Mouse (Mus musculus) heart, embryonic 10.5 days (tissue): Measurements from ENCODE around the gene Tenm3. TPM values are rescaled to one million over a fixed set of nuclear protein-coding genes. Genes with fewer than 3 reads are reported as not detected.
A peak's percentile ranks its signal among the peaks of the same experiment; 100 is the strongest.

Experiments used
- DNase-seq: peaks from one replicate; pipeline ENCODE4 v3.0.0-alpha.2; 2017; ENCODE audit warnings: low spot score
- H3K27ac ChIP-seq: fragments of 300-500 bp; sonication (generic); 2 replicates; pipeline ENCODE4 v1.5.1; 2016; ENCODE audit warnings: mild to moderate bottlenecking
- H3K27me3 ChIP-seq: fragments of 300-500 bp; sonication (generic); 2 replicates; pipeline ENCODE4 v1.6.1; 2016; ENCODE audit warnings: mild to moderate bottlenecking; ENCODE audit not compliant: poor library complexity, insufficient read depth, severe bottlenecking
- H3K36me3 ChIP-seq: fragments of 300-500 bp; sonication (generic); 2 replicates; pipeline ENCODE4 v1.6.1; 2016; ENCODE audit warnings: mild to moderate bottlenecking, moderate library complexity
- H3K4me1 ChIP-seq: fragments of 300-500 bp; sonication (generic); 2 replicates; pipeline ENCODE4 v1.6.1; 2016; ENCODE audit warnings: mild to moderate bottlenecking
- H3K4me3 ChIP-seq: fragments of 300-500 bp; sonication (generic); 2 replicates; pipeline ENCODE4 v1.5.1; 2016; ENCODE audit warnings: mild to moderate bottlenecking, moderate library complexity
- H3K9me3 ChIP-seq: fragments of 300-500 bp; sonication (generic); 2 replicates; pipeline ENCODE4 v1.6.1; 2016; ENCODE audit warnings: mild to moderate bottlenecking, moderate library complexity
- WGBS: fragments of 180-500 bp; shearing (Covaris S2); methylation state at CpG from one replicate; pipeline ENCODE4 v1.1.7; 2016; 5-methylcytosine and 5-hydroxymethylcytosine counted together
- polyA plus RNA-seq: library from polyadenylated mRNA; unstranded; fragments of >200 nt; fragmentation: Nextera tagmentation; extraction: Ambion mirVana; gene quantifications from 2 replicates; pipeline ENCODE4 v1.2.1, GENCODE M21; 2016

Gene Tenm3
- 13.9 and 24.9 TPM in 2 replicates for polyA plus RNA-seq

GRCm38 (mm10) chr8:48843931-48844285 lies at the start of gene Tenm3:
TSS of gene Tenm3 (minus strand) at chr8:48843951.
- peak within 1 kb of the TSS; percentile 83 for H3K4me3 ChIP-seq
- peak within 1 kb of the TSS; percentile 91 for H3K27ac ChIP-seq
- H3K36me3 ChIP-seq, result no peaks in the 10 kb centered on the region
- peaks cover 23% of the 10 kb centered on the region for H3K4me1 ChIP-seq
- no peak for DNase-seq
- WGBS, result under 1% methylated on average over 19 of the region's 19 CpGs
- peaks cover 43% of the 10 kb centered on the region for H3K27me3 ChIP-seq
- H3K9me3 ChIP-seq, result no peaks in the 10 kb centered on the region

- Histone ChIP-seq H3K4me1 (0 out of 2 replicates have a peak, but pooled peaks cover 8% of the 10 kb centered on the region), H3K9me3 (no peaks in the 10 kb centered on the region), H3K27me3 (no peaks in the 10 kb centered on the region), H3K4me3 (no peak overlapping the region), H3K27ac (no peak overlapping the region), H3K36me3 (no peaks in the 10 kb centered on the region)
- WGBS, result 61% methylated on average over 7 of the region's 7 CpGs
- DNase-seq, result no peak
Measured at GRCm38 (mm10) chr8:48890216-48890765, 46.5 kb upstream of the Tenm3 start.

GRCm38 (mm10) chr8:48884270-48884669 lies 40.5 kb upstream of the Tenm3 start:
- H3K27me3 ChIP-seq, result no peaks in the 10 kb centered on the region
- no peak overlapping the region for H3K4me3 ChIP-seq
- H3K27ac ChIP-seq, result no peak overlapping the region
- H3K36me3 ChIP-seq, result no peaks in the 10 kb centered on the region
- 0 out of 2 replicates have a peak, but pooled peaks cover 4% of the 10 kb centered on the region for H3K4me1 ChIP-seq
- no peak for DNase-seq
- H3K9me3 ChIP-seq, result no peaks in the 10 kb centered on the region
- 92% methylated on average over 4 of the region's 4 CpGs for WGBS

GRCm38 (mm10) chr8:48880585-48880984 lies 36.8 kb upstream of the Tenm3 start:
- H3K4me3 ChIP-seq, result no peak overlapping the region
- H3K36me3 ChIP-seq, result no peaks in the 10 kb centered on the region
- H3K27me3 ChIP-seq, result no peaks in the 10 kb centered on the region
- WGBS, result 88% methylated on average over 5 of the region's 5 CpGs
- H3K27ac ChIP-seq, result no peak overlapping the region
- no peak for DNase-seq
- no peaks in the 10 kb centered on the region for H3K9me3 ChIP-seq
- H3K4me1 ChIP-seq, result no peaks in the 10 kb centered on the region

GRCm38 (mm10) chr8:48865972-48866371 lies 22.2 kb upstream of the Tenm3 start:
- 90% methylated on average over 5 of the region's 5 CpGs for WGBS
- no peaks in the 10 kb centered on the region for H3K9me3 ChIP-seq
- no peak overlapping the region for H3K4me3 ChIP-seq

GRCm38 (mm10) chr8:48865485-48865884 lies 21.7 kb upstream of the Tenm3 start:
- WGBS, result 79% methylated on average over 4 of the region's 4 CpGs

More at GRCm38 (mm10) chr8:48865972-48866371, 22.2 kb upstream of the Tenm3 start:
- no peak overlapping the region for H3K27ac ChIP-seq
- DNase-seq, result no peak
- no peaks in the 10 kb centered on the region for H3K27me3 ChIP-seq
- no peaks in the 10 kb centered on the region for H3K4me1 ChIP-seq
- no peaks in the 10 kb centered on the region for H3K36me3 ChIP-seq

GRCm38 (mm10) chr8:48850223-48851010 lies 6.7 kb upstream of the Tenm3 start:
- WGBS, result 63% methylated on average over 8 of the region's 8 CpGs
- Histone ChIP-seq H3K4me1 (peaks cover 7% of the 10 kb centered on the region), H3K27ac (no peak overlapping the region), H3K9me3 (no peaks in the 10 kb centered on the region), H3K36me3 (no peaks in the 10 kb centered on the region), H3K27me3 (peaks cover 30% of the 10 kb centered on the region), H3K4me3 (no peak overlapping the region)
- DNase-seq, result no peak

More at GRCm38 (mm10) chr8:48865485-48865884, 21.7 kb upstream of the Tenm3 start:
- H3K9me3 ChIP-seq, result no peaks in the 10 kb centered on the region
- H3K36me3 ChIP-seq, result no peaks in the 10 kb centered on the region
- H3K27ac ChIP-seq, result no peak overlapping the region
- no peaks in the 10 kb centered on the region for H3K4me1 ChIP-seq
- H3K27me3 ChIP-seq, result no peaks in the 10 kb centered on the region
- DNase-seq, result no peak
- H3K4me3 ChIP-seq, result no peak overlapping the region

GRCm38 (mm10) chr8:48849091-48849616 lies 5.4 kb upstream of the Tenm3 start:
- no peak overlapping the region for H3K4me3 ChIP-seq
- no peaks in the 10 kb centered on the region for H3K36me3 ChIP-seq
- DNase-seq, result no peak
- no peaks in the 10 kb centered on the region for H3K9me3 ChIP-seq
- H3K27me3 ChIP-seq, result peaks cover 37% of the 10 kb centered on the region
- H3K4me1 ChIP-seq, result peaks cover 17% of the 10 kb centered on the region
- WGBS, result 73% methylated on average over 6 of the region's 6 CpGs
- H3K27ac ChIP-seq, result no peak overlapping the region

GRCm38 (mm10) chr8:48844961-48845360 lies 1.2 kb upstream of the Tenm3 start:
- peaks cover 23% of the 10 kb centered on the region for H3K4me1 ChIP-seq
- H3K36me3 ChIP-seq, result no peaks in the 10 kb centered on the region
- no peaks in the 10 kb centered on the region for H3K9me3 ChIP-seq
- no peak for DNase-seq
- H3K4me3 ChIP-seq, result peak overlapping the region; percentile 83
- peaks cover 43% of the 10 kb centered on the region for H3K27me3 ChIP-seq
- H3K27ac ChIP-seq, result peak overlapping the region; percentile 91; the same call in 1 of the 2 replicates
- 3% methylated on average over 12 of the region's 12 CpGs for WGBS

GRCm38 (mm10) chr8:48844370-48844905 lies 687 bp upstream of the Tenm3 start:
- 0% methylated on average over 14 of the region's 14 CpGs for WGBS
- Histone ChIP-seq H3K4me3 (peak overlapping the region; percentile 83), H3K9me3 (no peaks in the 10 kb centered on the region), H3K27me3 (peaks cover 43% of the 10 kb centered on the region), H3K27ac (peak overlapping the region; percentile 91; the same call in 1 of the 2 replicates), H3K4me1 (peaks cover 23% of the 10 kb centered on the region), H3K36me3 (no peaks in the 10 kb centered on the region)
- DNase-seq, result no peak

GRCm38 (mm10) chr8:48842991-48843930 lies 490 bp downstream of the Tenm3 start:
- peak overlapping the region; percentile 91 for H3K27ac ChIP-seq

GRCm38 (mm10) chr8:48842516-48842990 lies 1.2 kb downstream of the Tenm3 start:
- WGBS, result under 1% methylated on average over 11 of the region's 11 CpGs
- no peak for DNase-seq
- H3K27me3 ChIP-seq, result peaks cover 34% of the 10 kb centered on the region

More at GRCm38 (mm10) chr8:48842991-48843930, 490 bp downstream of the Tenm3 start:
- Histone ChIP-seq H3K4me1 (peaks cover 23% of the 10 kb centered on the region), H3K27me3 (peaks cover 39% of the 10 kb centered on the region), H3K9me3 (no peaks in the 10 kb centered on the region), H3K4me3 (peak overlapping the region; percentile 83), H3K36me3 (no peaks in the 10 kb centered on the region)
- WGBS, result under 1% methylated on average over 75 of the region's 93 CpGs
- DNase-seq, result no peak

More at GRCm38 (mm10) chr8:48842516-48842990, 1.2 kb downstream of the Tenm3 start:
- H3K4me1 ChIP-seq, result peaks cover 23% of the 10 kb centered on the region
- peak overlapping the region; percentile 83 for H3K4me3 ChIP-seq
- H3K9me3 ChIP-seq, result no peaks in the 10 kb centered on the region
- peak overlapping the region; percentile 91 for H3K27ac ChIP-seq
- no peaks in the 10 kb centered on the region for H3K36me3 ChIP-seq
